Mouse (Mus musculus) 416B (cell line): ENCODE results near the gene Cdk2ap2.
A peak's percentile ranks its signal among the peaks of the same experiment; 100 is the strongest.

ENCODE experiments used
- DNase-seq: peaks from one replicate; pipeline ENCODE4 v3.0.0; 2011; ENCODE audit warnings: low read depth

Gene Cdk2ap2

GRCm38 (mm10) chr19:4139446-4139845, 42.5 kb downstream of the Cdk2ap2 start, which contains the start of gene Gpr152:
TSS of gene Gpr152 (plus strand) at chr19:4139787.
- no peak for DNase-seq

DNA sequence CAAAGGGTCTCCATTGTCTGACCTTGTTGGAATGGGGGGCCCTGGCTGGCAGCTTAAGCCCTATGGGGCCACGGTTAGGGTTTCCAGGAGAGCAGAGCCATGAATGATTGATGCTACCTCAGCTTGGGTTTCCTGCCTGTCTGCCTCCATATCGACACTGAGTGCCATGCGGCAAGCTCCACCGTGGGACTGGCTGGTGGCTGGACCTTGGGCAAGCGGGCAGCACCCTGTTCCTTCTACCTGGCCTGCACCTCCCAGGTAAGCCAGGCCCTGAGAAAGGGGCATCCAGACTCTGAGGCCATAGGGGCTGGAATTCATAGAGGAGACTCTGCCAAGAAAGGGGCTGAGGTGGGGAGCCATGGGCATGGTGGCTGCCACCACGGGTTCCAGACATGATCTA, 43.2 kb downstream of the Cdk2ap2 start:
- DNase-seq = no peak

GRCm38 (mm10) chr19:4142416-4143173, 45.6 kb downstream of the Cdk2ap2 start:
- DNase-seq = no peak

DNA sequence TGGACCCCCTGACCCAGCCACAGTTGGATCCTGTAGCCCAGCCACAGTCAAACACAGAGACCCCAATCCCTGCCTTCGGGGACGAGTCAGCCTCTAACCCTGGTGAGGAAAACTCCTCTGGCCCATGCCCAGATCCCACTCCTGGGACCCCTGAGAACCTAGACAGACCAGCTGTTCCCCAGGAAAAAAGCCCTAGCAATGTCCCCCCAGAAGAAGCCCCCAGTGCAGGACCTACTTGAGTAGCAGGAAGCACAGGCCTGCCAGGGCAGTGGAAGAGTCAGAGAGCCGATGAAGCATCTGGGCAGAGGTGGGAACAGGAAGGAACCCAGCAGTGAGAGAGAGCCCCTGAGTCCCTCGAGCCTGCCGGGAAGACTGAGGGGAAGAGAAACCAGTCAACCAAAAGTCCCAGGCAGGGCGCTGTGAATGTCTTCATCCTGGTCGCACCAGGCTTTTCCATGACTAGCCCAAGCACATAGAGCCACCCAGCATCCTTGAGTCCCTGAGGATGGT, 46.8 kb downstream of the Cdk2ap2 start, which contains the start of gene Cabp4:
Gene Cabp4, minus strand, starts transcription at position 275 of the 510 bp plus-strand sequence.
- no peak for DNase-seq

GRCm38 (mm10) chr19:4144550-4145498, 47.8 kb downstream of the Cdk2ap2 start:
- DNase-seq = no peak

- no peak for DNase-seq
Observed at GRCm38 (mm10) chr19:4145936-4146335, 49.0 kb downstream of the Cdk2ap2 start.

DNA sequence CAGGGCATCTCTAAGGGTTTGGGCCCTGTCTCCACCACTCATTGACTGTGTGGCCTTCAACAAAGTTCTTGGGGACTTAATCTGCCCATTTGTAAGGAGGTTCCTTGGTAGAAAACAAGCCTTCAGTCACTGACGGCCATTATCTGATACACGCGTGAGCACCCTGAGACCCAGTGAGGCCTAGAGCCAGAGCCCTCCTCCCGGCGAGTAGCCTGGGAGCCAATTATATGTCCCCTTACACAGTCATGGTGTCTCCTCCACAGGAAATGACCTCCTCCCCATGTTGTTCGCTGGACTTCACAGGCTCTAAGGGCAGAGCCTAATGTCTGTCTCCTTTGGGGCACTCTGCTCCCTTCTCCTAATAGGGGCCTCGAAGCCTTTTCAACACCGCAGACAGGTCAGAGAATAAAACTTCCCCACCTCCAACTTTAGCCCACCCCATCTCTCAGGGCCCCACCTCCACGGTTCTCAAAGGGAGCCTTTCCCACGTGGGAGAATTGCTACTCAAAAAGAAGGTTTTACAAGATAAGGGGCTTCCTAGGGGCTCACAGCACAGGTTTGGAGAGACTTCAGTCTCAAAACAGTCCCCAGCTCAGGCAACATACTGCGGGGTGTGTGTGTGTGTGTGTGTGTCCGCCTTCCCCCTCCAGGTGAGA, 49.5 kb downstream of the Cdk2ap2 start:
- DNase-seq = no peak

- no peak for DNase-seq
Observed at GRCm38 (mm10) chr19:4147022-4147405, 50.0 kb downstream of the Cdk2ap2 start.

DNA sequence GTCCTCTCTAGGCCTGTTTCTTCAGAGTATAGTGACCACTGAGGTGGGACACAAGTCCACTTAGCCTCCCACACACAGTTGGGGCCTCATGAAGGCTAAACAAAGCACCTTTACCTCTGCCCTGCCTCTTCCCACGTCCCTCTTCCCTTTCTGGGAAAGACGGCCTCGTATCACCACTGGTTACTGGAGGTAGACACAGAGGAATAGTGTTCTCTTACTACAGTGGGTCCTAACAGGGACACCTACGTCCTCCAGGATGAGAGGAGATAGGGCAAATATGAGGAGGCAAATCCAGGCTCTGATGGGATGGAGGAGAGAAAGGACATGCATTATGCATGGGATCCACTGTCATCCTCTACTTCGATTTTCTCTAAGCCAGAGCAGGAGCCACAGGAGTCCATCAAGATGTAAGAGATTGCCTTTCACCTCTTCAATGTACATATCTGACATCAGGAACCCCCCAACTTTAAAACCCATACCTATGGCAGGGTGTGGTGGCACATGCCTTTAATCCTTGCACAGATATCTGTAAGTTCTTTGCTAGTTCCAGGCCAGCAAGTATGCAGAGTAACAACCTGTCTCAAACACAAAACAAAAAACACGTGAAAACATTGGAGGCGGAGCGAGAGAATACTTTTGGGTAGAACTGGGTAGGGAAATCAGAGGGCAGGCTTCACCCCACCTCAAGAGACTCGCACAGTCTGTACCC, 51.0 kb downstream of the Cdk2ap2 start:
- DNase-seq = no peak

- DNase-seq = peak; percentile 92
Observed at GRCm38 (mm10) chr19:4148491-4148806, 51.5 kb downstream of the Cdk2ap2 start, which contains the start of gene Coro1b. TSS of gene Coro1b (plus strand) at chr19:4148619.
